Mouse (Mus musculus) hindbrain, postnatal 0 days (tissue): Measurements from ENCODE around the gene Ech1. TPM values are rescaled to one million over a fixed set of nuclear protein-coding genes. Genes with fewer than 3 reads are reported as not detected.

Experiments
- ATAC-seq: fragments of 200-750 bp; cut with Nextera tagmentation; 2 replicates; pipeline ENCODE4 v1.8.0; 2017; ENCODE audit warnings: mild to moderate bottlenecking, moderate TSS enrichment, moderate library complexity
- DNase-seq: peaks from one replicate; pipeline ENCODE4 v3.0.0-alpha.2; 2015; ENCODE audit warnings: low spot score
- H3K27ac ChIP-seq: fragments of 300-500 bp; sonication (generic); 2 replicates; pipeline ENCODE4 v1.5.1; 2014; ENCODE audit warnings: mild to moderate bottlenecking
- H3K27me3 ChIP-seq: fragments of 300-500 bp; sonication (generic); 2 replicates; pipeline ENCODE4 v1.6.1; 2014; ENCODE audit warnings: low read length, mixed read lengths; ENCODE audit not compliant: insufficient read depth
- H3K36me3 ChIP-seq: fragments of 300-500 bp; sonication (generic); 2 replicates; pipeline ENCODE4 v1.6.1; 2014; ENCODE audit warnings: low read length, mixed read lengths; ENCODE audit not compliant: insufficient read depth
- H3K4me1 ChIP-seq: fragments of 300-500 bp; sonication (generic); 2 replicates; pipeline ENCODE4 v1.6.1; 2014; ENCODE audit warnings: antibody characterized with exemption, low read length, mixed read lengths; ENCODE audit not compliant: insufficient read depth
- H3K4me2 ChIP-seq: fragments of 300-500 bp; sonication (generic); 2 replicates; pipeline ENCODE4 v1.6.1; 2014; ENCODE audit warnings: low read depth, mild to moderate bottlenecking, low read length, moderate library complexity, mixed read lengths
- H3K4me3 ChIP-seq: fragments of 300-500 bp; sonication (generic); 2 replicates; pipeline ENCODE4 v1.5.1; 2014; ENCODE audit warnings: low read length
- H3K9ac ChIP-seq: fragments of 300-500 bp; sonication (generic); replicated peaks from 2 replicates; pipeline ENCODE4 v1.6.1; 2014; ENCODE audit warnings: mild to moderate bottlenecking, low read length, moderate library complexity, mixed read lengths
- H3K9me3 ChIP-seq: fragments of 300-500 bp; sonication (generic); 2 replicates; pipeline ENCODE4 v1.6.1; 2016; ENCODE audit warnings: low read length, mixed read lengths
- CTCF ChIP-seq: IDR thresholded peaks from 2 replicates; pipeline ENCODE4 v1.5.1; 2016; ENCODE audit warnings: antibody characterized with exemption, control low read depth, low read depth
- WGBS: fragments of 180-500 bp; shearing (Covaris S2); extraction: QIAGEN DNeasy Blood & Tissue Kit; methylation state at CpG from one replicate; pipeline ENCODE4 v1.1.7; 2014; 5-methylcytosine and 5-hydroxymethylcytosine counted together
- polyA plus RNA-seq: library from polyadenylated mRNA; unstranded; fragments of >200 nt; fragmentation: Nextera tagmentation; extraction: Ambion mirVana; gene quantifications from 2 replicates; pipeline ENCODE4 v1.2.1, GENCODE M21; 2015
- total RNA-seq: library from RNA; depleted of rRNA; stranded (reverse); fragments of >200 nt; gene quantifications from 2 replicates; pipeline ENCODE4 v1.2.3, GENCODE M21; 2014

Ech1 gene
- total and polyA plus RNA-seq, 2 experiments from 2014 or later, result 122 to 131 TPM

DNA sequence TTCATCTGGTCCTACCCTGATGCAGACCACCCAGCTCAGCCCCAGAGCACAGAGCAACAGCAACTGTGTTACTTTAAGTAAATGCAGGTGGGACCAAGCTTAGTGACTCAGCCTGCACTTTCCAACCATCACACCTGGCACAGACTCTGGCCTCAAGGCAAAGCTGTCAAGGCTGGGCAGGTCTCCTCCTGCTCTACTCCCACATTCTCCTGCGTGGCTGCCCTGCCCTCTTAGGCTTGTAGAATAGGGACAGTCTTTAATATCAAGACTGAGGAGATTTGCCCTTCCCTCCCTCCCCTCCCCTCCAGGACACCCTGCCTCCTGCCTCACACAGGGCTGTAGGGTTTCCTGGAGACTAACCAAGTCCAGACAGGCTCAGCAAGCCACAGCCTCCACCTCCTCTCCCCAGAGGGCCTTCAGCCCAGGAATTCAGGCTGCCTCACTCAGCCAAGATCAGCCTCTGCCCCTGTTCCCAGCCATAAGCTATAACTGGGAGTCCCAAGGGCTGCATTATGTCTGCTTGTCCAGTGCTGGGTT, 24.8 kb downstream of the Ech1 start:
- Histone ChIP-seq H3K4me2 (no peak overlapping the region), H3K9me3 (no peaks in the 10 kb centered on the region), H3K36me3 (no peaks in the 10 kb centered on the region), H3K27me3 (no peaks in the 10 kb centered on the region), H3K4me1 (no peaks in the 10 kb centered on the region), H3K4me3 (no peak overlapping the region), H3K9ac (no peak overlapping the region), H3K27ac (no peak overlapping the region)
- DNase-seq (no peak), ATAC-seq (no peak)
- WGBS, result 35% methylated on average over 1 of the region's 1 CpGs
- TF ChIP-seq CTCF, result no peak

- no peaks in the 10 kb centered on the region for H3K27me3 ChIP-seq
- WGBS, result 83% methylated on average over 4 of the region's 4 CpGs
- H3K4me2 ChIP-seq, result no peak overlapping the region
- H3K9me3 ChIP-seq, result no peaks in the 10 kb centered on the region
- no peak for ATAC-seq
- H3K36me3 ChIP-seq, result no peaks in the 10 kb centered on the region
- TF ChIP-seq CTCF, result no peak
- H3K27ac ChIP-seq, result no peak overlapping the region
- no peaks in the 10 kb centered on the region for H3K4me1 ChIP-seq
- H3K9ac ChIP-seq, result no peak overlapping the region
- no peak for DNase-seq
- H3K4me3 ChIP-seq, result no peak overlapping the region
Measured at GRCm38 (mm10) chr7:28850642-28851041, 25.6 kb downstream of the Ech1 start.

GRCm38 (mm10) chr7:28859953-28860352, 34.9 kb downstream of the Ech1 start:
- TF ChIP-seq CTCF, result no peak
- Histone ChIP-seq H3K4me2 (no peak overlapping the region), H3K4me1 (no peaks in the 10 kb centered on the region), H3K9ac (no peak overlapping the region), H3K4me3 (no peak overlapping the region), H3K27ac (no peak overlapping the region), H3K27me3 (no peaks in the 10 kb centered on the region), H3K9me3 (no peaks in the 10 kb centered on the region), H3K36me3 (no peaks in the 10 kb centered on the region)
- 86% methylated on average over 2 of the region's 2 CpGs for WGBS
- ATAC-seq, result no peak
- DNase-seq, result no peak

DNA sequence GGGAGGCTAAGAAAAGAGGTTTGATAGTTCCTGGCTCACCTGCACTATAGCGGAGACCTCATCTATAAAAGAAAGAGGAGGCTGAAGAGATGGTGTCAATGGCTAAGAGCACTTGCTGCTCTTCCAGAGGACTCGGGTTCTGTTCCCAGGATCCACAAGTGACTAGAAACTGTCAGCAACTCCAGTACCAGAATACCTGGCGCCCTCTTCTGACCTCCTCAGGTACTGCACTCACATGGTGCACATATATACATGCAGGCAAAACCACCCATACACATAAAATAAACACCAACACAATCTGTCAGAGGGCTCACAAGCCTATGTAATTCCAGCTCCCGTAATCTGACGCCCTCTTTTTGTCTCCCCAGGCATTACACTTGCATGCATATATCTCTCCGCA, 35.9 kb downstream of the Ech1 start:
- H3K36me3 ChIP-seq, result no peaks in the 10 kb centered on the region

GRCm38 (mm10) chr7:28862817-28863499, 37.9 kb downstream of the Ech1 start:
- Histone ChIP-seq H3K9ac (no peak overlapping the region), H3K36me3 (no peaks in the 10 kb centered on the region), H3K4me2 (no peak overlapping the region), H3K27ac (no peak overlapping the region), H3K27me3 (no peaks in the 10 kb centered on the region), H3K4me1 (no peaks in the 10 kb centered on the region), H3K9me3 (no peaks in the 10 kb centered on the region), H3K4me3 (no peak overlapping the region)
- DNase-seq, result no peak
- 79% methylated on average over 15 of the region's 15 CpGs for WGBS
- TF ChIP-seq CTCF, result no peak
- no peak for ATAC-seq

More for the DNA sequence above, 35.9 kb downstream of the Ech1 start:
- Histone ChIP-seq H3K4me3 (no peak overlapping the region), H3K9ac (no peak overlapping the region), H3K4me1 (no peaks in the 10 kb centered on the region), H3K27ac (no peak overlapping the region), H3K9me3 (no peaks in the 10 kb centered on the region), H3K4me2 (no peak overlapping the region), H3K27me3 (no peaks in the 10 kb centered on the region)
- 84% methylated on average over 6 of the region's 6 CpGs for WGBS
- peak; percentile 21; the same call in 1 of the 2 replicates for TF ChIP-seq CTCF
- ATAC-seq (no peak), DNase-seq (no peak)

DNA sequence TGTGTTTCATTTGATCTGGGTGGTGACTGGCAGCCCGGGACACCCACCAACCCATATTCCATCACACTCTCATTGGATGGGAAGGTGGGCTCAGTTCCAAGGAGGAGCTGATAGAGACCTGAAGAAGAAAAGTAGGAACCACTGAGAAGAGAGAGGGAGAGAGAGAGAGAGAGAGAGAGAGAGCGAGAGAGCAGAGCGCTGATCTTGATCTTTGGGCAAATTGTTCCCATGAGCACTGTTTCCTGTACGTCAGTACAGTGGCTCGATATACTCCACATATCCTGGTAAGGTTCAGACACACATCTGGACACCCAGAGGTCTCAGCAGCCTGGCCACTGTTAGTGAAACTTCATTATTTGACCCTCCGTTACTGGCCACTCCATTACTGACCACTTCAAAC, 38.5 kb downstream of the Ech1 start, which contains the start of gene Lgals7:
Lgals7 (plus strand) TSS at position 314 of the 400 bp plus-strand sequence.
- H3K4me3 ChIP-seq, result no peak within 1 kb of the TSS
- no peaks in the 10 kb centered on the region for H3K4me1 ChIP-seq
- ATAC-seq, result no peak
- no peak for DNase-seq
- WGBS, result 82% methylated on average over 6 of the region's 6 CpGs
- no peak within 1 kb of the TSS for H3K4me2 ChIP-seq
- no peak for TF ChIP-seq CTCF
- no peak within 1 kb of the TSS for H3K27ac ChIP-seq
- H3K9ac ChIP-seq, result no peak within 1 kb of the TSS
- H3K27me3 ChIP-seq, result no peaks in the 10 kb centered on the region
- no peaks in the 10 kb centered on the region for H3K9me3 ChIP-seq
- H3K36me3 ChIP-seq, result no peaks in the 10 kb centered on the region

GRCm38 (mm10) chr7:28864288-28864750, 39.3 kb downstream of the Ech1 start:
- no peak overlapping the region for H3K4me2 ChIP-seq
- no peak for ATAC-seq
- 23% methylated on average over 9 of the region's 9 CpGs for WGBS

More at GRCm38 (mm10) chr7:28864288-28864750, 39.3 kb downstream of the Ech1 start:
- no peak overlapping the region for H3K9ac ChIP-seq
- no peaks in the 10 kb centered on the region for H3K27me3 ChIP-seq
- H3K4me1 ChIP-seq, result no peaks in the 10 kb centered on the region
- no peaks in the 10 kb centered on the region for H3K9me3 ChIP-seq
- H3K27ac ChIP-seq, result no peak overlapping the region
- TF ChIP-seq CTCF, result no peak
- no peak for DNase-seq
- H3K4me3 ChIP-seq, result no peak overlapping the region
- no peaks in the 10 kb centered on the region for H3K36me3 ChIP-seq
